Mouse (Mus musculus) heart, embryonic 11.5 days (tissue): ENCODE measurements around the gene Tnpo3. TPM values are rescaled to one million over a fixed set of nuclear protein-coding genes. Genes with fewer than 3 reads are reported as not detected.
"Not testable (repeated sequence)": the region's sequence is repeated elsewhere in the genome, so short reads cannot be mapped to it uniquely, and the experiment has no call there.

ENCODE experiments used
- ATAC-seq: fragments of 200-750 bp; cut with Nextera tagmentation; replicated peaks from 2 replicates; pipeline ENCODE4 v1.8.0; 2017; ENCODE audit warnings: moderate library complexity; ENCODE audit not compliant: insufficient number of reproducible peaks, low FRiP score, low TSS enrichment
- H3K27ac ChIP-seq: fragments of 300-500 bp; sonication (generic); 2 replicates; pipeline ENCODE4 v1.5.1; 2014; ENCODE audit warnings: mild to moderate bottlenecking, low read depth, low read length
- H3K27me3 ChIP-seq: fragments of 300-500 bp; sonication (generic); 2 replicates; pipeline ENCODE4 v1.6.1; 2014; ENCODE audit warnings: mild to moderate bottlenecking, low read length, mixed read lengths; ENCODE audit not compliant: control insufficient read depth, insufficient read depth
- H3K36me3 ChIP-seq: fragments of 300-500 bp; sonication (generic); 2 replicates; pipeline ENCODE4 v1.6.1; 2014; ENCODE audit warnings: mild to moderate bottlenecking, low read length, moderate library complexity, mixed read lengths; ENCODE audit not compliant: control insufficient read depth, insufficient read depth
- H3K4me1 ChIP-seq: fragments of 300-500 bp; sonication (generic); 2 replicates; pipeline ENCODE4 v1.6.1; 2014; ENCODE audit warnings: low read length; ENCODE audit not compliant: control insufficient read depth, insufficient read depth
- H3K4me2 ChIP-seq: fragments of 300-500 bp; sonication (generic); 2 replicates; pipeline ENCODE4 v1.6.1; 2014; ENCODE audit warnings: mild to moderate bottlenecking, moderate library complexity
- H3K4me3 ChIP-seq: fragments of 300-500 bp; sonication (generic); 2 replicates; pipeline ENCODE4 v1.5.1; 2014; ENCODE audit warnings: low read depth, low read length
- H3K9ac ChIP-seq: fragments of 300-500 bp; sonication (generic); 2 replicates; pipeline ENCODE4 v1.6.1; 2014; ENCODE audit warnings: mild to moderate bottlenecking, low read depth, low read length, moderate library complexity
- H3K9me3 ChIP-seq: fragments of 300-500 bp; sonication (generic); replicated peaks from 2 replicates; pipeline ENCODE4 v1.6.1; 2016; ENCODE audit warnings: low read length; ENCODE audit not compliant: control insufficient read depth
- WGBS: fragments of 180-500 bp; shearing (Covaris S2); extraction: QIAGEN DNeasy Blood & Tissue Kit; methylation state at CpG from one replicate; pipeline ENCODE4 v1.1.7; 2014; ENCODE audit not compliant: insufficient replicate concordance; 5-methylcytosine and 5-hydroxymethylcytosine counted together
- polyA plus RNA-seq: library from polyadenylated mRNA; unstranded; fragments of >200 nt; fragmentation: Nextera tagmentation; extraction: Ambion mirVana; gene quantifications from 2 replicates; pipeline ENCODE4 v1.2.1, GENCODE M21; 2014

Gene Tnpo3
- polyA plus RNA-seq, 1 experiment from 2014 or later, result 64.5 TPM

- H3K9ac ChIP-seq, result no peak overlapping the region
- no peak for ATAC-seq
- H3K36me3 ChIP-seq, result peaks cover 27% of the 10 kb centered on the region
Measured at GRCm38 (mm10) chr6:29580770-29581169, 28.9 kb downstream of the Tnpo3 start.

DNA sequence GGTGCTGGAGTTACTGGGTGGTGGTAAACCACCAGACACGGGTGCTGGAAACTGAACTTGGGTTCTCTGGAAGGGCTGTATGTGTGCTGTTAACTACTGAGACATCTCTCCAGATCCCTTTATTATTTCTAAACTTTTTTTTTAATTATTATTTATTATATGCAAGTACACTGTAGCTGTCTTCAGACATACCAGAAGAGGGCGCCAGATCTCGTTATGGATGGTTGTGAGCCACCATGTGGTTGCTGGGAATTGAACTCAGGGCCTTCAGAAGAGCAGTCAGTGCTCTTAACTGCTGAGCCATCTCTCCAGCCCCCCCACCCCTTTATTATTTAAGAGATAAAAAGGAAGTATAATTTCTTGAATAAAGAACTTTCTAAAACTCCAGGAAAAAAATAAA is 33.3 kb downstream of the Tnpo3 start:
- not testable (repeated sequence) for H3K4me1 ChIP-seq, H3K27me3 ChIP-seq, H3K4me3 ChIP-seq, ATAC-seq, H3K27ac ChIP-seq, H3K9ac ChIP-seq, H3K4me2 ChIP-seq, H3K9me3 ChIP-seq
- WGBS, result 86% methylated on average over 3 of the region's 3 CpGs
- peaks cover 37% of the 10 kb centered on the region for H3K36me3 ChIP-seq

More at GRCm38 (mm10) chr6:29580770-29581169, 28.9 kb downstream of the Tnpo3 start:
- Histone ChIP-seq H3K4me2 (no peak overlapping the region), H3K4me3 (no peak overlapping the region), H3K27me3 (no peaks in the 10 kb centered on the region), H3K4me1 (no peaks in the 10 kb centered on the region), H3K27ac (no peak overlapping the region), H3K9me3 (no peaks in the 10 kb centered on the region)
- 69% methylated on average over 1 of the region's 1 CpGs for WGBS

DNA sequence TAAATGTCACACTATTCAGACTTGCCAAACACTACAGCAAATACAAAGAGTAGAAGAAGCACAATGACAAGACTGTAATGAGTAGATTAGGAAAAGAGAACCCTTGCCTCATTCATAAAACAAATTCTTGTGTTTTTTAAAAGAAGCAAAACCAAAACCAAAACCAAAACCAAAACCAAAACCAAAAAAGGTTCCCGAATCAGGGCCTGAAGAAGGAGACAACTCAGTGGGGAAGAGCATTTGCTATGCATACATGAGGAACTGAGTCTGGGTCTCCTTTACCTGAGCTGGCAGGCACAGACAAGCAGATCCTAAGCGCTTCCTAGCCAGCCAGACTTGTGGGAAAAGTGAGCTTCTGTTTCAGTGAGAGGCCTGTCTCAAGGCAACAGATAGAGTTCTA is 52.6 kb downstream of the Tnpo3 start:
- WGBS, result 91% methylated on average over 2 of the region's 2 CpGs
- Histone ChIP-seq H3K9ac (no peak overlapping the region), H3K36me3 (peaks cover 30% of the 10 kb centered on the region), H3K27me3 (no peaks in the 10 kb centered on the region), H3K27ac (no peak overlapping the region), H3K4me2 (no peak overlapping the region), H3K4me1 (no peaks in the 10 kb centered on the region), H3K9me3 (no peaks in the 10 kb centered on the region), H3K4me3 (no peak overlapping the region)
- no peak for ATAC-seq

GRCm38 (mm10) chr6:29552526-29552925 is 57.2 kb downstream of the Tnpo3 start:
- H3K36me3 ChIP-seq, result peaks cover 19% of the 10 kb centered on the region
- no peak overlapping the region for H3K4me3 ChIP-seq
- H3K4me1 ChIP-seq, result no peaks in the 10 kb centered on the region
- H3K9ac ChIP-seq, result no peak overlapping the region
- no peak for ATAC-seq
- no peak overlapping the region for H3K27ac ChIP-seq
- H3K4me2 ChIP-seq, result no peak overlapping the region
- no peaks in the 10 kb centered on the region for H3K9me3 ChIP-seq
- WGBS, result 84% methylated on average over 2 of the region's 2 CpGs
- H3K27me3 ChIP-seq, result no peaks in the 10 kb centered on the region

GRCm38 (mm10) chr6:29548086-29548485 is 61.6 kb downstream of the Tnpo3 start:
- WGBS, result 94% methylated on average over 1 of the region's 1 CpGs

DNA sequence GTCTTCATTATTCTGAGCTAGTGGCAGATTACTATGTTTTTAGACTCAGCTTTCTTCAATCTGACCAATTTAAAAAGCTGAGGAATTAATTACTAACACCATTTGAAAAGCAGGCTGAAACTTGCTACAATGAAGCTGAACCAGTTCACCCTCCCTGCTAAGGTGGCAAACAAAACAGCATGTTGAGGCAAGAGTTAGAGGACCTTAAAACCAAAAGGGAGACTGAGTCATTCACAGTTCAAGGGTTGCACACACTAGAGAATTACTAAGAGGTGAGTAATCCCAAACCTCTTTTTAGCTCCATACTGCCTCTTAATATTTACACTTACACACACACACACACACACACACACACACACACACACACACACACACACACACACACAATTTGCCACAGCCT is 62.1 kb downstream of the Tnpo3 start:
- no peak overlapping the region for H3K9ac ChIP-seq
- H3K4me1 ChIP-seq, result no peaks in the 10 kb centered on the region
- H3K4me2 ChIP-seq, result no peak overlapping the region
- no peak overlapping the region for H3K4me3 ChIP-seq
- no peaks in the 10 kb centered on the region for H3K27me3 ChIP-seq
- H3K27ac ChIP-seq, result no peak overlapping the region
- no peak for ATAC-seq
- peaks cover 23% of the 10 kb centered on the region for H3K36me3 ChIP-seq
- 0 out of 2 replicates have a peak, but pooled peaks cover 3% of the 10 kb centered on the region for H3K9me3 ChIP-seq

More at GRCm38 (mm10) chr6:29548086-29548485, 61.6 kb downstream of the Tnpo3 start:
- Histone ChIP-seq H3K36me3 (peaks cover 22% of the 10 kb centered on the region), H3K9me3 (0 out of 2 replicates have a peak, but pooled peaks cover 3% of the 10 kb centered on the region), H3K9ac (no peak overlapping the region), H3K4me2 (no peak overlapping the region), H3K27me3 (no peaks in the 10 kb centered on the region), H3K4me1 (no peaks in the 10 kb centered on the region), H3K27ac (no peak overlapping the region), H3K4me3 (no peak overlapping the region)
- no peak for ATAC-seq

- Histone ChIP-seq H3K27ac (no peak overlapping the region), H3K4me3 (no peak overlapping the region), H3K9me3 (0 out of 2 replicates have a peak, but pooled peaks cover 3% of the 10 kb centered on the region), H3K4me2 (no peak overlapping the region), H3K36me3 (peaks cover 27% of the 10 kb centered on the region), H3K4me1 (no peaks in the 10 kb centered on the region), H3K9ac (no peak overlapping the region), H3K27me3 (no peaks in the 10 kb centered on the region)
- ATAC-seq, result no peak
- 90% methylated on average over 2 of the region's 2 CpGs for WGBS
Measured at GRCm38 (mm10) chr6:29545611-29546010, 64.1 kb downstream of the Tnpo3 start.

GRCm38 (mm10) chr6:29540956-29541355 is 68.7 kb downstream of the Tnpo3 start:
- Histone ChIP-seq H3K9ac (no peak overlapping the region), H3K27ac (no peak overlapping the region), H3K4me2 (no peak overlapping the region), H3K4me3 (no peak overlapping the region), H3K9me3 (0 out of 2 replicates have a peak, but pooled peaks cover 3% of the 10 kb centered on the region), H3K4me1 (no peaks in the 10 kb centered on the region), H3K36me3 (peaks cover 20% of the 10 kb centered on the region), H3K27me3 (no peaks in the 10 kb centered on the region)
- ATAC-seq, result no peak
- WGBS, result 80% methylated on average over 1 of the region's 1 CpGs

DNA sequence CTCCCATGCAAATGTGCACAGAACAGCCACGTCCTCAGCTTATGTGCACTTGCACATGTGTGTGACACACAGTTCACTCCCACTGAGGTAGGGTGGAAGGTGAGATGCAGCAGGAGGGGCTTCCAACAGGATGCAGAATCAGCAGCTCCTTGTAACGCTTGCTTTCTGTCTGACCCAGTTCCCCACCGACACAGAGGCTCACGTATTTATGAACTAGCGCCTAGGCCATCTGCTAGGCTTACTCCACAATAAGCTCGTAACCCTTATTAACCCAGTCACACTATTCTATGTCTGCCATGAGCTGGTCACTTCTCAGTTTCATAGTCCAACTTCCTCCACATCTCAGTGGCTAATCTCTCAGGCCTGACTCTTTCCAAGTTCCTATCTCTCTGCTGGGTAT is 69.5 kb downstream of the Tnpo3 start:
- no peak overlapping the region for H3K4me2 ChIP-seq
- H3K9me3 ChIP-seq, result 0 out of 2 replicates have a peak, but pooled peaks cover 3% of the 10 kb centered on the region
- no peak for ATAC-seq
- H3K36me3 ChIP-seq, result peaks cover 12% of the 10 kb centered on the region
- H3K4me3 ChIP-seq, result no peak overlapping the region
- no peak overlapping the region for H3K9ac ChIP-seq
- H3K27me3 ChIP-seq, result no peaks in the 10 kb centered on the region
- H3K4me1 ChIP-seq, result peaks cover 5% of the 10 kb centered on the region; the same call in 1 of the 2 replicates
- whole genome bisulfite sequencing, result 88% methylated on average over 6 of the region's 6 CpGs
- no peak overlapping the region for H3K27ac ChIP-seq
